In genomic region chr17:78952070-78952469, GRCm38 (mm10) we compare ENCODE assay signal across 39 mouse cellular contexts. TPM values are rescaled to one million over a fixed set of nuclear protein-coding genes. Genes with fewer than 3 reads are reported as not detected.
"Had no signal": no experiment of that assay in that cellular context is flagged by ENCODE, and none has a peak within 500 bp of the region (broad histone marks: within the 10 kb centered on the region; RNA-seq: fewer than 3 reads in every experiment).

No protein-coding gene starts in this region.

- H3K9me3 ChIP-seq: heart, embryonic 10.5 days; heart, embryonic 12.5 days; heart, embryonic 13.5 days; heart, embryonic 15.5 days; hindbrain, embryonic 10.5 days; hindbrain, embryonic 12.5 days; hindbrain, embryonic 13.5 days; hindbrain, embryonic 15.5 days; intestine, embryonic 15.5 days; kidney, embryonic 15.5 days had no signal

- DNase-seq: heart, postnatal 10 days; heart, postnatal 14 days; heart, postnatal 36 days; heart, postnatal 4 days; kidney, adult 11 months; kidney, adult 18-20 months; kidney, adult 2 months; kidney, adult 8-10 months; kidney, adult 9 months; kidney, postnatal 10 days; kidney, postnatal 14 days; kidney, postnatal 25 days; kidney, postnatal 36 days; kidney, postnatal 4 days; layer of hippocampus, adult 9-11 months; layer of hippocampus, postnatal 36 days had no signal

- H3K4me2 ChIP-seq: heart, embryonic 11.5 days; heart, embryonic 12.5 days; heart, embryonic 13.5 days; heart, embryonic 15.5 days; hindbrain, embryonic 12.5 days; hindbrain, embryonic 13.5 days; hindbrain, embryonic 14.5 days; hindbrain, embryonic 15.5 days; intestine, embryonic 15.5 days; kidney, embryonic 15.5 days had no signal

- H3K4me3 ChIP-seq: heart, embryonic 10.5 days; heart, embryonic 12.5 days; heart, embryonic 13.5 days; heart, embryonic 15.5 days; hindbrain, embryonic 10.5 days; hindbrain, embryonic 12.5 days; hindbrain, embryonic 13.5 days; hindbrain, embryonic 15.5 days; intestine, embryonic 15.5 days; kidney, embryonic 15.5 days; layer of hippocampus, adult 2 months; left cerebral cortex, adult 2 months had no signal

- H3K27me3 ChIP-seq: heart, embryonic 12.5 days; heart, embryonic 13.5 days; heart, embryonic 15.5 days; hindbrain, embryonic 12.5 days; hindbrain, embryonic 13.5 days; hindbrain, embryonic 15.5 days; intestine, embryonic 15.5 days; kidney, embryonic 15.5 days had no signal

- H3K9ac ChIP-seq: heart, embryonic 12.5 days; heart, embryonic 13.5 days; heart, embryonic 15.5 days; hindbrain, embryonic 12.5 days; hindbrain, embryonic 13.5 days; hindbrain, embryonic 14.5 days; hindbrain, embryonic 15.5 days; intestine, embryonic 15.5 days; kidney, embryonic 15.5 days had no signal

- ATAC-seq: hindbrain, embryonic 16.5 days; hindbrain, postnatal 0 days; inflammation-experienced regulatory T-cells, adult 6 months; intestine, embryonic 15.5 days; intestine, embryonic 16.5 days; intestine, postnatal 0 days had no signal

- H3K27ac ChIP-seq: heart, embryonic 10.5 days; heart, embryonic 13.5 days; heart, embryonic 15.5 days; hindbrain, embryonic 10.5 days; hindbrain, embryonic 12.5 days; hindbrain, embryonic 13.5 days; hindbrain, embryonic 14.5 days; hindbrain, embryonic 15.5 days; hindbrain, postnatal 0 days; intestine, embryonic 15.5 days; kidney, embryonic 15.5 days; kidney, postnatal 0 days; layer of hippocampus, adult 2 months; left cerebral cortex, adult 2 months had no signal

- H3K4me1 ChIP-seq: heart, embryonic 10.5 days; heart, embryonic 12.5 days; heart, embryonic 13.5 days; heart, embryonic 15.5 days; hindbrain, embryonic 10.5 days; hindbrain, embryonic 12.5 days; hindbrain, embryonic 13.5 days; hindbrain, embryonic 15.5 days; intestine, embryonic 15.5 days; kidney, embryonic 15.5 days had no signal

RNA-seq across cellular contexts. Expression of gene Sult6b1, which starts 45.3 kb away (rescaled TPM):
- polyA plus RNA-seq: heart, postnatal 0 days; hindbrain, embryonic 13.5 days; hindbrain, embryonic 16.5 days; kidney, adult 2 months; kidney, embryonic 15.5 days; kidney, embryonic 16.5 days; large intestine, adult 2 months had no signal
